Mouse (Mus musculus) lung, embryonic 14.5 days (tissue): ENCODE data around the gene Tubgcp2. TPM values are rescaled to one million over a fixed set of nuclear protein-coding genes. Genes with fewer than 3 reads are reported as not detected.
A peak's percentile ranks its signal among the peaks of the same experiment; 100 is the strongest.

ENCODE experiments used
- ATAC-seq: fragments of 200-750 bp; cut with Nextera tagmentation; 2 replicates; pipeline ENCODE4 v1.8.0; 2017; ENCODE audit warnings: mild to moderate bottlenecking, moderate TSS enrichment, moderate library complexity; ENCODE audit not compliant: insufficient read depth
- DNase-seq: peaks from one replicate; pipeline ENCODE4 v3.0.0-alpha.2; 2015
- H3K27ac ChIP-seq: fragments of 300-500 bp; sonication (generic); 2 replicates; pipeline ENCODE4 v1.5.1; 2014; ENCODE audit warnings: low read depth, mild to moderate bottlenecking, moderate library complexity
- H3K27me3 ChIP-seq: fragments of 300-500 bp; sonication (generic); 2 replicates; pipeline ENCODE4 v1.6.1; 2014; ENCODE audit warnings: low read length, control low read depth; ENCODE audit not compliant: insufficient read depth
- H3K36me3 ChIP-seq: fragments of 300-500 bp; sonication (generic); 2 replicates; pipeline ENCODE4 v1.6.1; 2014; ENCODE audit warnings: control low read depth; ENCODE audit not compliant: insufficient read depth
- H3K4me1 ChIP-seq: fragments of 300-500 bp; sonication (generic); 2 replicates; pipeline ENCODE4 v1.6.1; 2014; ENCODE audit warnings: antibody characterized with exemption, control low read depth; ENCODE audit not compliant: insufficient read depth
- H3K4me2 ChIP-seq: fragments of 300-500 bp; sonication (generic); 2 replicates; pipeline ENCODE4 v1.6.1; 2014; ENCODE audit warnings: mild to moderate bottlenecking
- H3K4me3 ChIP-seq: fragments of 300-500 bp; sonication (generic); 2 replicates; pipeline ENCODE4 v1.5.1; 2014; ENCODE audit warnings: low read depth, low read length
- H3K9ac ChIP-seq: fragments of 300-500 bp; sonication (generic); 2 replicates; pipeline ENCODE4 v1.6.1; 2014
- H3K9me3 ChIP-seq: fragments of 300-500 bp; sonication (generic); 2 replicates; pipeline ENCODE4 v1.6.1; 2016; ENCODE audit warnings: low read depth, low read length, control low read depth
- CTCF ChIP-seq: IDR thresholded peaks from 2 replicates; pipeline ENCODE4 v1.5.1; 2016; ENCODE audit warnings: antibody characterized with exemption, low read depth
- WGBS: fragments of 180-500 bp; shearing (Covaris S2); extraction: QIAGEN DNeasy Blood & Tissue Kit; methylation state at CpG from one replicate; pipeline ENCODE4 v1.1.7; 2014; 5-methylcytosine and 5-hydroxymethylcytosine counted together
- polyA plus RNA-seq: library from polyadenylated mRNA; unstranded; fragments of >200 nt; fragmentation: Nextera tagmentation; extraction: Ambion mirVana; gene quantifications from 2 replicates; pipeline ENCODE4 v1.2.1, GENCODE M21; 2014

Tubgcp2 gene
- polyA plus RNA-seq, 1 experiment from 2014 or later, result 63.0 TPM

DNA sequence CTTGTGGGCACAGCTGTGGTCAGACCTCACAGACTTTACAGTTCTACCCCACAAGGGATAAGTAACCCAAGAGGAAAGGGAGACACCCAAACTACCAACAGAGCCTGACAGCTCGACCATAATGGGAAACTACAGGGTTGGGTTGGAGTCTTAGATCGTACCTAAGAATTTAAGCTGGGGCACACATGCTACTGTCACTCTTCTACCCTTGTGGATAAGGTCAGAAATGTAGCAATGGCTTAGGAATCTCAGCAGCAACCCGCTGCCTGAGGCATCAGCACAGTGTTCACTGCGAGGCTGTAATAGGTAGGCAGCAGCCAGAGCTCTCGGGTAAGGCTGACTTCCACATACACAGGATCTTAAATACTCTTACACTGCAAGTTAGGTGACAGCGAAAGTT lies 42.9 kb downstream of the Tubgcp2 start:
- Histone ChIP-seq H3K4me2 (no peak overlapping the region), H3K9ac (no peak overlapping the region), H3K27me3 (no peaks in the 10 kb centered on the region), H3K4me1 (no peaks in the 10 kb centered on the region), H3K9me3 (no peaks in the 10 kb centered on the region), H3K4me3 (no peak overlapping the region), H3K36me3 (peaks cover 34% of the 10 kb centered on the region), H3K27ac (no peak overlapping the region)
- no peak for ATAC-seq
- no peak for TF ChIP-seq CTCF
- no peak for DNase-seq
- WGBS, result 85% methylated on average over 6 of the region's 6 CpGs

DNA sequence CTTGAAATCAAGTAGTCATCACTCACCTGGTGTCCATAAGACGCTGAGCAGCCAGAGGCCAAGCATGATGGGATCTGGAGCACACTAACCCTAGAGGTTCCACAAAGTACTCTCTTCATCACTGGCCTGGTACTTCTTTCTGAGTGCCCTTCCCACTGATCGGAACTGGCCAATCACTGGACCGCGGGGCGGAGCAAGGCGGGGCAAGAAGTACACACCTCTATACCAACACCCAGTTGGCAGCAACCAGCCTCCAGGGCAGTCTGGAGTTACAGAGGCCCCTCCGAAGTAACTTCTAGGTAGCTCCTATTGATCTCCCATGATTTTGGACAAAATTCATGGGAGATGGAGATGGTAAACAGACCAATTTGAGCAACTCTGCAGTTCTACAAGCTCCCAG lies 44.1 kb downstream of the Tubgcp2 start, which contains the start of gene Adam8:
Gene Adam8 (minus strand): TSS at position 157 of the 400 bp plus-strand sequence.
- H3K9ac ChIP-seq, result no peak within 1 kb of the TSS
- H3K27ac ChIP-seq, result no peak within 1 kb of the TSS
- no peak within 1 kb of the TSS for H3K4me2 ChIP-seq
- no peaks in the 10 kb centered on the region for H3K9me3 ChIP-seq
- 24% methylated on average over 7 of the region's 7 CpGs for WGBS
- H3K27me3 ChIP-seq, result no peaks in the 10 kb centered on the region
- ATAC-seq, result no peak
- H3K4me3 ChIP-seq, result no peak within 1 kb of the TSS
- no peak for TF ChIP-seq CTCF
- DNase-seq, result peak; percentile 20
- H3K4me1 ChIP-seq, result no peaks in the 10 kb centered on the region
- H3K36me3 ChIP-seq, result peaks cover 22% of the 10 kb centered on the region

DNA sequence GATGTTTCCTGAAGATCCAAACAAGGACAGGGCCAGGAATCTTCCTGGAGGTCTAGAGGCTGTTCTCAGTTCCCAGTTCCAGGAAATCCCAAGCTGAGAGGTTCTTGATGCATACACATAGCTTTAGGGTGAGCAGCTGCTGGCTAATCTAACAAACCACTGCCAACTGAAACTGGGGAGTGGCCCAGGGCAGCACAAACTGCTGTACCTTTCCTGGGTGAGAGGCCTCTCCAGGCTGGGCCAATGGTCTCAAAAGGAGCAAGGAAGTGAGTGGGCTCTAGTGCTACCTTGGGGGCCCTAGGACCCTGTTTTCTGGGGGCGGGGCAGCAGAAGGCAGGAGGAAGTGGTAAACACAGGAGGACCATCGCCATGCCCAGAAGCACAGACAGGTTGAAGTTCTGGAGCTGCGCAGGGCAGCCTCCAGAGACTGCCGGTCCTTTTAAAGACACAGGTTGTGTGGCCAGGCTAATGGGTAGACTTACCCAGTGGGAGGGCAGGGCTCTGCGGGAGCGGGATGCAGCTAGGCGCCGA lies 45.5 kb downstream of the Tubgcp2 start:
- no peak overlapping the region for H3K9ac ChIP-seq
- no peak overlapping the region for H3K4me2 ChIP-seq
- H3K27me3 ChIP-seq, result no peaks in the 10 kb centered on the region
- no peak for TF ChIP-seq CTCF
- no peaks in the 10 kb centered on the region for H3K4me1 ChIP-seq
- no peaks in the 10 kb centered on the region for H3K9me3 ChIP-seq
- H3K27ac ChIP-seq, result no peak overlapping the region
- no peak for ATAC-seq
- WGBS, result 69% methylated on average over 8 of the region's 8 CpGs
- no peak overlapping the region for H3K4me3 ChIP-seq
- DNase-seq, result no peak
- peaks cover 7% of the 10 kb centered on the region for H3K36me3 ChIP-seq

- no peak overlapping the region for H3K4me2 ChIP-seq
- no peak overlapping the region for H3K4me3 ChIP-seq
- H3K9ac ChIP-seq, result no peak overlapping the region
- ATAC-seq (no peak), DNase-seq (no peak)
- no peak overlapping the region for H3K27ac ChIP-seq
- 82% methylated on average over 9 of the region's 9 CpGs for WGBS
- no peaks in the 10 kb centered on the region for H3K9me3 ChIP-seq
- no peak for TF ChIP-seq CTCF
- no peaks in the 10 kb centered on the region for H3K36me3 ChIP-seq
- no peaks in the 10 kb centered on the region for H3K4me1 ChIP-seq
- no peaks in the 10 kb centered on the region for H3K27me3 ChIP-seq
Observed at GRCm38 (mm10) chr7:139988272-139988671, 48.2 kb downstream of the Tubgcp2 start.

GRCm38 (mm10) chr7:139984505-139984904 lies 52.0 kb downstream of the Tubgcp2 start:
- no peak overlapping the region for H3K9ac ChIP-seq
- H3K4me3 ChIP-seq, result no peak overlapping the region
- H3K4me2 ChIP-seq, result no peak overlapping the region
- WGBS, result 89% methylated on average over 11 of the region's 11 CpGs
- DNase-seq (no peak), ATAC-seq (no peak)
- no peaks in the 10 kb centered on the region for H3K9me3 ChIP-seq
- H3K36me3 ChIP-seq, result no peaks in the 10 kb centered on the region
- H3K27me3 ChIP-seq, result no peaks in the 10 kb centered on the region
- H3K4me1 ChIP-seq, result no peaks in the 10 kb centered on the region
- H3K27ac ChIP-seq, result no peak overlapping the region
- no peak for TF ChIP-seq CTCF

DNA sequence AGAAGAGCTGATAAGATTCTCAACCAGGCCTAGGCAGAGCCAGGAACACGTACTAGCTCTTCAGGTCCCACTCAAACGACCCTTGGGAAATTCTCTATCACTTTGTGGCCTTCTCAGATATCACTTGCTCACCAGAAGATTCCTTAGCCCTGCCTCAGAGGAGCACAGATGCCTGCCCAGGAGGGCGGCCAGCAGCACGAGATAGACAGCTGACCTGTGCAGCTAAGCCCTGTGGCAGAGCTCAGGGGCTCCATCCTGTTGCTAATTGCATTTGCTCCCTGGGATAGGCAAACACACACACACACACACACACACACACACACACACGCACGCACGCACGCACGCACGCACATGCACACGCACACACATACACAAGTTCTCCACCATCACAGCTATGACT lies 54.4 kb downstream of the Tubgcp2 start:
- Histone ChIP-seq H3K36me3 (no peaks in the 10 kb centered on the region), H3K9me3 (no peaks in the 10 kb centered on the region), H3K27me3 (no peaks in the 10 kb centered on the region), H3K4me1 (no peaks in the 10 kb centered on the region), H3K9ac (no peak overlapping the region), H3K27ac (no peak overlapping the region), H3K4me2 (no peak overlapping the region), H3K4me3 (no peak overlapping the region)
- WGBS, result 66% methylated on average over 11 of the region's 11 CpGs
- TF ChIP-seq CTCF, result no peak
- DNase-seq, result no peak
- ATAC-seq, result no peak

GRCm38 (mm10) chr7:139980778-139981177 lies 55.7 kb downstream of the Tubgcp2 start:
- Histone ChIP-seq H3K4me2 (no peak overlapping the region), H3K9me3 (no peaks in the 10 kb centered on the region), H3K9ac (no peak overlapping the region), H3K4me3 (no peak overlapping the region), H3K27me3 (no peaks in the 10 kb centered on the region), H3K36me3 (no peaks in the 10 kb centered on the region), H3K4me1 (no peaks in the 10 kb centered on the region), H3K27ac (no peak overlapping the region)
- no peak for DNase-seq
- TF ChIP-seq CTCF, result no peak
- WGBS, result 52% methylated on average over 3 of the region's 3 CpGs
- ATAC-seq, result no peak
